Mouse (Mus musculus) kidney, postnatal 14 days (tissue): ENCODE results near the gene Etv3.

ENCODE experiments used
- DNase-seq: peaks from one replicate; pipeline ENCODE4 v3.0.0; 2022; ENCODE audit warnings: mixed read lengths

Gene Etv3

GRCm38 (mm10) chr3:87560156-87560555 is 34.9 kb downstream of the Etv3 start:
- DNase-seq: peak; percentile 26

DNA sequence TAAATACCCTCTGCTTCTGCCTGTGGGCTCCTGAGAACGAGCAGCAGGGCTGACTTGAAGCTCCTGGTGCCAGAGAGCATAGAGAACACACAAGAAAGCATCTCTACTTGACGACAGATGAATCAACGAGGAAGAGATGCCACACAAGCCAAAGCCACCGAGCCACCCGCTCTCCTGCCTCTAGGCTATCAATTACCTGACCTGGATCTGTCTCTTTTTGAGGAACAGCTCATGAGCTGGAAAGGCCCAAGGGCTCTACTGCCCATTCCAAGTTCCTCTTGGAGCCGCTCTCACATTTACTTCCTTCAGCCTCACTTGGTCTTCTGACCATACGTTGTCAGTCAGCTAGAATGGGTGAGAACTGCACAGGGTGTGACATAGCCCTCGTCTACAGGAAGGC is 36.2 kb downstream of the Etv3 start:
- no peak for DNase-seq

- peak; percentile 88 for DNase-seq
Observed at GRCm38 (mm10) chr3:87562370-87562769, 37.2 kb downstream of the Etv3 start.

- DNase-seq: no peak
Observed at GRCm38 (mm10) chr3:87563466-87563865, 38.3 kb downstream of the Etv3 start.

- no peak for DNase-seq
Observed at GRCm38 (mm10) chr3:87565623-87566022, 40.4 kb downstream of the Etv3 start.

GRCm38 (mm10) chr3:87566066-87566465 is 40.9 kb downstream of the Etv3 start:
- peak; percentile 69 for DNase-seq

DNA sequence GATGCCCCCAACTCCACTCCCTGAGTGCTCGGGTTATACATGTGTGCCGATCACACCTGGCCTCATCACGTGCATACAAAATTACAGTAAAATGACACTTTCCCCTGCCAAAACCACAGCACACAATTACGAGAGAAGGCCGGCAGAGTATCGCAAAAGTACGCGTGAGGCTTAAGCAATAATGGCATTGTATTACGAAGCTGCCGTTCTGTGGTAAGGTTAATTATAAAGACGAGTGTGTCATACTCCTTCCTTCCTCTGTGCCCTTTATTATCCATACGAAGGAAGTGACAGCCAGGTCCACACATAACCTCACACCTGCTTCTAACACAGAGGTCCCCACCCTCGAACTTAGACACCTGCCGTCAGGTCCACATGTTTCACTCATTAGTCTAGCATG is 42.3 kb downstream of the Etv3 start:
- DNase-seq: no peak

GRCm38 (mm10) chr3:87568681-87569080 is 43.5 kb downstream of the Etv3 start:
- DNase-seq: no peak

DNA sequence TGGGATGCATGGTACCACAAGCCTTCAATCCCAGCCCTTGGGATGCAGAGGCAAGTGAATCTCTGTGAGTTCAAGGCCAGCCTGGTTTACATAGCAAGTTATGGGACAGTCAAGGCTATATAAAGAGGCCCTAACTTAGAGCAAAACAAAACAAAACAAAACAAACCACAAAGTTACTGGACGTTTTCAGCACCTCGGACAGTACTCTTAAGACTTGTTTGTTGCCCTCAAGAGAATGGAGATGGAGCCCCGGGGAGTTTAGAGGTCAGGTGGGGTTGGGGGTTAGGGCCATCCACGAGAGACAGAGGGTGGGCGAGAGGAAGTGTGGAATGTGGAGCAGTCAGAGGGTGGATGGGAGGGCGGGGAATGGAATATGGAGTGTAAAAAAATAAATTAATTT is 50.6 kb downstream of the Etv3 start:
- DNase-seq: no peak

- no peak for DNase-seq
Observed at GRCm38 (mm10) chr3:87582259-87582658, 57.1 kb downstream of the Etv3 start.
